Mouse (Mus musculus): ENCODE data around the gene Cma1. TPM values are rescaled to one million over a fixed set of nuclear protein-coding genes. Genes with fewer than 3 reads are reported as not detected.

Gene Cma1
- polyA plus RNA-seq (2014; fragmentation: Illumina TruSeq; extraction: RNeasy Lipid Tissue Mini Kit (QIAGEN cat#74804)): 2.9 TPM

GRCm38 (mm10) chr14:55944575-55944974 lies at the start of gene Cma1:
Gene Cma1, minus strand, starts transcription at chr14:55944675.

DNA sequence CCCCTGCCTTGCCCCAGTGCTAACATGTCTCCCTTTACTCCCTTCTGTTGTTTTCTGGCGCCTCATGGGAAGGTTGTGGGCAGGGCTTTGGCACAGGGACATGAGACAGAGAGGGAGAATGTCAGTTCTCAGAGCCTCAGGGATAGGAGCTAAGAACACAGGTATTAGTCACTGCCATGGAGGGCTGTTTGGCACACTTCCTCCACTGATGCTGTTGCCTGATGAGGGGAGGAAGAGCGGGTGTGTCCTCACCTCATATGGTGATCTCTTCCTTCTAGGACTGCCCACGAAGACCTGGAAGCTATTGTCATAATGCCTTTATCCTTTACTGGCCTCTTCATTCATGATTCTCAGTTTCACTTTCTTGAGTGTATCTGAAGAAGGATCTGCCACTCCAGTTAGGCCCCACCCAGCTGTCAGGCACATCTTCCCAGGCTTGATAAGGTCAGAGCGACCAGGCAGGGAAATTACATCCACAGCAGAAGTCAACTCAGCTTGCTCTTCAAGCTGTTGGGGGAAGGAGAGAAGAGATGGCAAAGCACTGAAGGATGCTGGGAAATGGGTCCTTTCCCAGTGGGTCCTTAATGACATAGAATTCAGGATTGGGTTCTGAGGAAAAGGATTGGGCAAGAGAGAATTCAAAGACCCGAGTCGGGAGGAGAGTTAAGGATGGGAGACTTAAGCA lies 6.0 kb upstream of the Cma1 start, which contains the start of gene Cma2:
Gene Cma2, plus strand, starts transcription at position 635 of the 685 bp plus-strand sequence.

DNA sequence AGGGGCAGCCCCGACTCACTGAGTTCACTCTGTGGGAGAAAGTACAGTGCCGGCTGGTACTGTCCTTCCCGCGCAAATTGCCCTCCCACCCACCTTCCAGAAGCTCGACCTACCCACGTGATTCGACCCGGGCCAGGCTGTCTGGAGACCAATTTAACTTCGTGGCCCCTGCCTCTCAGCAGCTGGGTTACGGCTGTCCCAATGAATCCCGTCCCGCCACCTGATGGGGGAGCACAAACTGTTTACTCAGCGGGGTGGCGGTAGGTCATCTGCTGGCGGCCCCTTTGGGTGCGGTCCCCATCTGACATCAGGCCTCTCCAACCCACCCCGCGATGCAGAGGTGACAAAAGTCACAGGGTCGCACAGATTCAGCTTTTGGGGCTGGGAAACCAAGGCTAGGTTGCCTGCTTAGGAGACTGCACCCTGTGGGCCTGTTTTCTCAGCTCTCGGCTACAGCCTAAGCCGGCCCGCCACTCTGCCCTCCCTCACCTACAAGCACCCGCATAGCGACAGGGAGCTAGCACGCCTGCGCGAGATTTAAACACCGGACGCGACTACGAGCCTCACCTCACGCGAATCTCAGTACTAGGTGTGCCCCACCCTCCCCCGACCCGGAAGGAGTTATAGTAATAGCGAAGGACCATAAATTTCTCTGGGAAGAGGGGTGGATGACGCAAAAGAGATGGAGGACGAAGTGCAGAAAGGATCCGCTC lies 44.6 kb downstream of the Cma1 start, which contains the start of gene Sdr39u1:
Gene Sdr39u1, minus strand, starts transcription at position 593 of the 713 bp plus-strand sequence.

Other genes starting within 250 kb of the Cma1 start
- gene Tgm1, start 230.7 kb downstream of the Cma1 start, polyA plus RNA-seq (2014; fragmentation: Illumina TruSeq; extraction: RNeasy Lipid Tissue Mini Kit (QIAGEN cat#74804)): not detected
- gene Rabggta, start 222.4 kb downstream of the Cma1 start, polyA plus RNA-seq (2014; fragmentation: Illumina TruSeq; extraction: RNeasy Lipid Tissue Mini Kit (QIAGEN cat#74804)): 0.40 TPM
- gene Dhrs1, start 199.0 kb downstream of the Cma1 start, polyA plus RNA-seq (2014; fragmentation: Illumina TruSeq; extraction: RNeasy Lipid Tissue Mini Kit (QIAGEN cat#74804)): 8.2 TPM
- gene Nop9, start 199.0 kb downstream of the Cma1 start, polyA plus RNA-seq (2014; fragmentation: Illumina TruSeq; extraction: RNeasy Lipid Tissue Mini Kit (QIAGEN cat#74804)): 6.1 TPM
- not detected for gene Cideb, start 186.2 kb downstream of the Cma1 start, polyA plus RNA-seq (2014; fragmentation: Illumina TruSeq; extraction: RNeasy Lipid Tissue Mini Kit (QIAGEN cat#74804))
- gene Ltb4r2, start 183.2 kb downstream of the Cma1 start, polyA plus RNA-seq (2014; fragmentation: Illumina TruSeq; extraction: RNeasy Lipid Tissue Mini Kit (QIAGEN cat#74804)): not detected
- gene Ltb4r1, start 178.7 kb downstream of the Cma1 start, polyA plus RNA-seq (2014; fragmentation: Illumina TruSeq; extraction: RNeasy Lipid Tissue Mini Kit (QIAGEN cat#74804)): not detected
- gene Adcy4, start 160.6 kb downstream of the Cma1 start, polyA plus RNA-seq (2014; fragmentation: Illumina TruSeq; extraction: RNeasy Lipid Tissue Mini Kit (QIAGEN cat#74804)): not detected
- not detected for gene Ripk3, start 155.8 kb downstream of the Cma1 start, polyA plus RNA-seq (2014; fragmentation: Illumina TruSeq; extraction: RNeasy Lipid Tissue Mini Kit (QIAGEN cat#74804))
- gene Nfatc4, start 121.5 kb downstream of the Cma1 start, polyA plus RNA-seq (2014; fragmentation: Illumina TruSeq; extraction: RNeasy Lipid Tissue Mini Kit (QIAGEN cat#74804)): 3.0 TPM
- gene Nynrin, start 90.7 kb downstream of the Cma1 start, polyA plus RNA-seq (2014; fragmentation: Illumina TruSeq; extraction: RNeasy Lipid Tissue Mini Kit (QIAGEN cat#74804)): 1.1 TPM
- gene Cbln3, start 60.3 kb downstream of the Cma1 start, polyA plus RNA-seq (2014; fragmentation: Illumina TruSeq; extraction: RNeasy Lipid Tissue Mini Kit (QIAGEN cat#74804)): 0.14 TPM
- 13.0 TPM for gene Khnyn, start 59.7 kb downstream of the Cma1 start, polyA plus RNA-seq (2014; fragmentation: Illumina TruSeq; extraction: RNeasy Lipid Tissue Mini Kit (QIAGEN cat#74804))
- gene Sdr39u1, start 44.4 kb downstream of the Cma1 start, polyA plus RNA-seq (2014; fragmentation: Illumina TruSeq; extraction: RNeasy Lipid Tissue Mini Kit (QIAGEN cat#74804)): 8.0 TPM
- not detected for gene Cma2, start 6.3 kb upstream of the Cma1 start, polyA plus RNA-seq (2014; fragmentation: Illumina TruSeq; extraction: RNeasy Lipid Tissue Mini Kit (QIAGEN cat#74804))
- not detected for gene Mcpt1, start 73.3 kb upstream of the Cma1 start, polyA plus RNA-seq (2014; fragmentation: Illumina TruSeq; extraction: RNeasy Lipid Tissue Mini Kit (QIAGEN cat#74804))
- gene Mcpt9, start 85.8 kb upstream of the Cma1 start, polyA plus RNA-seq (2014; fragmentation: Illumina TruSeq; extraction: RNeasy Lipid Tissue Mini Kit (QIAGEN cat#74804)): not detected
- not detected for gene Mcpt2, start 97.4 kb upstream of the Cma1 start, polyA plus RNA-seq (2014; fragmentation: Illumina TruSeq; extraction: RNeasy Lipid Tissue Mini Kit (QIAGEN cat#74804))
- gene Mcpt4, start 117.6 kb upstream of the Cma1 start, polyA plus RNA-seq (2014; fragmentation: Illumina TruSeq; extraction: RNeasy Lipid Tissue Mini Kit (QIAGEN cat#74804)): 5.9 TPM
- not detected for gene Mcpt8, start 140.6 kb upstream of the Cma1 start, polyA plus RNA-seq (2014; fragmentation: Illumina TruSeq; extraction: RNeasy Lipid Tissue Mini Kit (QIAGEN cat#74804))
- not detected for gene Ctsg, start 157.9 kb upstream of the Cma1 start, polyA plus RNA-seq (2014; fragmentation: Illumina TruSeq; extraction: RNeasy Lipid Tissue Mini Kit (QIAGEN cat#74804))
- gene Gzme, start 175.9 kb upstream of the Cma1 start, polyA plus RNA-seq (2014; fragmentation: Illumina TruSeq; extraction: RNeasy Lipid Tissue Mini Kit (QIAGEN cat#74804)): not detected
- gene Gzmd, start 187.9 kb upstream of the Cma1 start, polyA plus RNA-seq (2014; fragmentation: Illumina TruSeq; extraction: RNeasy Lipid Tissue Mini Kit (QIAGEN cat#74804)): not detected
- gene Gzmg, start 214.9 kb upstream of the Cma1 start, polyA plus RNA-seq (2014; fragmentation: Illumina TruSeq; extraction: RNeasy Lipid Tissue Mini Kit (QIAGEN cat#74804)): not detected
- not detected for gene Gzmn, start 229.9 kb upstream of the Cma1 start, polyA plus RNA-seq (2014; fragmentation: Illumina TruSeq; extraction: RNeasy Lipid Tissue Mini Kit (QIAGEN cat#74804))

Data from ovary, adult 10 weeks (tissue).